Mouse (Mus musculus) liver, embryonic 12.5 days (tissue): ENCODE results near the gene Lin7a. TPM values are rescaled to one million over a fixed set of nuclear protein-coding genes. Genes with fewer than 3 reads are reported as not detected.

Experiments
- ATAC-seq: fragments of 200-750 bp; cut with Nextera tagmentation; 2 replicates; pipeline ENCODE4 v1.8.0; 2017; ENCODE audit warnings: moderate number of reproducible peaks, mild to moderate bottlenecking, moderate library complexity
- H3K27ac ChIP-seq: fragments of 300-500 bp; sonication (generic); 2 replicates; pipeline ENCODE4 v1.5.1; 2016; ENCODE audit warnings: mild to moderate bottlenecking
- H3K27me3 ChIP-seq: fragments of 300-500 bp; sonication (generic); replicated peaks from 2 replicates; pipeline ENCODE4 v1.6.1; 2016; ENCODE audit warnings: mild to moderate bottlenecking, moderate library complexity
- H3K36me3 ChIP-seq: fragments of 300-500 bp; sonication (generic); 2 replicates; pipeline ENCODE4 v1.6.1; 2016; ENCODE audit warnings: mild to moderate bottlenecking, moderate library complexity
- H3K4me1 ChIP-seq: fragments of 300-500 bp; sonication (generic); 2 replicates; pipeline ENCODE4 v1.6.1; 2016
- H3K4me2 ChIP-seq: fragments of 300-500 bp; sonication (generic); 2 replicates; pipeline ENCODE4 v1.6.1; 2016; ENCODE audit warnings: mild to moderate bottlenecking, moderate library complexity
- H3K4me3 ChIP-seq: fragments of 300-500 bp; sonication (generic); 2 replicates; pipeline ENCODE4 v1.5.1; 2016; ENCODE audit warnings: mild to moderate bottlenecking, moderate library complexity
- H3K9ac ChIP-seq: fragments of 300-500 bp; sonication (generic); 2 replicates; pipeline ENCODE4 v1.6.1; 2016; ENCODE audit warnings: mild to moderate bottlenecking, moderate library complexity
- H3K9me3 ChIP-seq: fragments of 300-500 bp; sonication (generic); replicated peaks from 2 replicates; pipeline ENCODE4 v1.6.1; 2016; ENCODE audit warnings: mild to moderate bottlenecking, moderate library complexity
- WGBS: fragments of 180-500 bp; shearing (Covaris S2); methylation state at CpG from one replicate; pipeline ENCODE4 v1.1.7; 2016; ENCODE audit not compliant: insufficient replicate concordance; 5-methylcytosine and 5-hydroxymethylcytosine counted together
- polyA plus RNA-seq: library from polyadenylated mRNA; unstranded; fragments of >200 nt; fragmentation: Nextera tagmentation; extraction: Ambion mirVana; gene quantifications from 2 replicates; pipeline ENCODE4 v1.2.1, GENCODE M21; 2016

Gene Lin7a
- polyA plus RNA-seq, 1 experiment from 2014 or later: 0.72 TPM

DNA sequence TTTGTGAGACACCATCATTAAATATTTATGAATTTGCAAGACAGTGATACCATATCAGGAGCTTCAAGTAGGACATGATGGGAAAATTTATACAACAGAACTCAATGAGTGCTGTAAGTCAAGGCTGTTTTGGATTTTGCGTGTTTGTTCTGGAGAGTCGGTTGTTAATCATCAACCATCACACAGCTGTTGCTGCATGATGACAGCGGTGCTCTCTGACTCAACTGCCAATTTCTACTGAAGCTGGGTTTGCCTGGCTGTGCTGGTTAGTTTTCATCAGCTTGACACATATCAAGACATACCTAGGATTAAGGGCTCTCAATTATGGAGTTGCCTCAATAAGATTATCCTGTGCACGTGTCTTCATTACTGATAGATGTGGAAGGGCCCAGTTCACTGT, 41.1 kb downstream of the Lin7a start:
- 70% methylated on average over 4 of the region's 4 CpGs for WGBS
- Histone ChIP-seq H3K9me3 (no peaks in the 10 kb centered on the region), H3K27ac (0 out of 2 replicates have a peak overlapping the region, but pooled peaks have one; percentile 40), H3K36me3 (no peaks in the 10 kb centered on the region), H3K4me1 (no peaks in the 10 kb centered on the region), H3K27me3 (no peaks in the 10 kb centered on the region), H3K4me3 (no peak overlapping the region), H3K9ac (no peak overlapping the region), H3K4me2 (no peak overlapping the region)
- peak; percentile 44; the same call in 1 of the 2 replicates for ATAC-seq

DNA sequence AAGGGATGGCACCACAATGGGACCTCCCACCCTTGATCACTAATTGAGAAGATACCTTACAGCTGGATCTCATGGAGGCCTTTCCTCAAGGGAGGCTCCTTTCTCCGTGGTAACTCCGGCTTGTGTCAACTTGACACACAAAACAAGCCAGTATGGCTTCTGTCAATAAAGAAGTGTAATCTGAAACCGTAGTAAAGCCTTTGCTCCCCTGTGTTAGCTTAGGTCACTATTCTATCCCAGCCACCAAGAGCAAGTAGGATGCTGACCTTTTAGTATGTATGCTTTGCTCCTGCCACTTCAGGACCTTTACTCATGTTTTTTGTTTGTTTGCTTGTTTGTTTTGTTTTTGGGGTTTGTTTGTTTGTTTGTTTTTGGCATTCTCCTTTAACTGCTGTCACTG, 41.9 kb downstream of the Lin7a start:
- no peaks in the 10 kb centered on the region for H3K4me1 ChIP-seq
- no peaks in the 10 kb centered on the region for H3K36me3 ChIP-seq
- H3K27me3 ChIP-seq: no peaks in the 10 kb centered on the region
- no peak overlapping the region for H3K27ac ChIP-seq
- H3K9me3 ChIP-seq: no peaks in the 10 kb centered on the region
- 54% methylated on average over 3 of the region's 3 CpGs for WGBS
- H3K4me2 ChIP-seq: no peak overlapping the region
- H3K9ac ChIP-seq: no peak overlapping the region
- no peak; the same call in 1 of the 2 replicates for ATAC-seq
- H3K4me3 ChIP-seq: no peak overlapping the region

DNA sequence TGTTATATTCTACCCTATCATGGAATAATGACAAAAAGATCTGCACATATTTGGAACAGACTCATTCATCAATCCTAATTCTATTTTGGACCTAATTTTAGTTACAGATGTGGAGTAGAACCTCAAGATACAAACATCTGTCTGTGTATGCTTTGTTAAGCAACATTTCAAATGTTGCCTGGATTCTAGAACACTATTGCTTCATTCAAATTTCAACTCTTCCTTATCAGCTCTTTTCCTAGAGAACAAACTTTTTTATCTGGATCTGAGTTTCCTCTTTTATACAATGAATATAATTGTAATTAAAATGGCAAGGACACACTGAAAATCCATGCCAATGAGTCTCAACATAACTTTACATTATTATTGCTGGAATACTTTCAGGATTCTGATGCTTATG, 43.8 kb downstream of the Lin7a start:
- Histone ChIP-seq H3K27me3 (no peaks in the 10 kb centered on the region), H3K9ac (no peak overlapping the region), H3K4me2 (no peak overlapping the region), H3K4me3 (no peak overlapping the region), H3K36me3 (no peaks in the 10 kb centered on the region), H3K27ac (no peak overlapping the region), H3K9me3 (no peaks in the 10 kb centered on the region), H3K4me1 (no peaks in the 10 kb centered on the region)
- no peak for ATAC-seq

DNA sequence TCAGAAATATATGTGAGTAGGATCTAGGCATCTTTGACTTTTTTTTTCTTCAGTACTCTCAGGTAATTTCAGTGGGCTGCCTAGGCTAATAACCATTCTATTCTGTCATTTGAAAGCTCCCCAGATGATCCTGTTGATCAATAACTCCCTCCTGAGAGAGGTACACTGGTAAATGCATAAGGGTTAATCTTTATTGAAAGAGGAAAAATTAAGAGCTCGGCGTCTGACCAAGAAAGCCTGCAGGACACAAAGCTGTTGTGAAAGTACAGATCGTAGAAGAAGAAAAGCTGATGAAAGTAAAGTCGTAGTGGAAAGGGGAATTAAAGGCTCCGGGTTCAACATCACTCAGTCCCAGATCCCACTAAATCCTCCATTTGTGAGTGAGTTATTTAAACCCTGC, 44.2 kb downstream of the Lin7a start:
- H3K4me2 ChIP-seq: no peak overlapping the region
- WGBS: 65% methylated on average over 5 of the region's 5 CpGs
- H3K36me3 ChIP-seq: no peaks in the 10 kb centered on the region
- no peaks in the 10 kb centered on the region for H3K27me3 ChIP-seq
- H3K9me3 ChIP-seq: no peaks in the 10 kb centered on the region
- ATAC-seq: peak; percentile 5; the same call in 1 of the 2 replicates
- no peaks in the 10 kb centered on the region for H3K4me1 ChIP-seq
- H3K4me3 ChIP-seq: no peak overlapping the region
- H3K27ac ChIP-seq: no peak overlapping the region
- H3K9ac ChIP-seq: no peak overlapping the region

GRCm38 (mm10) chr10:107316100-107316499, 44.6 kb downstream of the Lin7a start:
- no peak overlapping the region for H3K4me3 ChIP-seq
- no peak overlapping the region for H3K4me2 ChIP-seq
- no peak overlapping the region for H3K9ac ChIP-seq
- H3K4me1 ChIP-seq: no peaks in the 10 kb centered on the region
- ATAC-seq: peak; percentile 64; the same call in 1 of the 2 replicates
- no peaks in the 10 kb centered on the region for H3K36me3 ChIP-seq
- H3K27me3 ChIP-seq: no peaks in the 10 kb centered on the region
- 51% methylated on average over 2 of the region's 2 CpGs for WGBS
- peak overlapping the region; percentile 6; the same call in 1 of the 2 replicates for H3K27ac ChIP-seq
- no peaks in the 10 kb centered on the region for H3K9me3 ChIP-seq

- H3K27ac ChIP-seq: no peak overlapping the region
- 63% methylated on average over 2 of the region's 2 CpGs for WGBS
- no peaks in the 10 kb centered on the region for H3K9me3 ChIP-seq
- no peaks in the 10 kb centered on the region for H3K27me3 ChIP-seq
- no peak overlapping the region for H3K9ac ChIP-seq
- no peak overlapping the region for H3K4me2 ChIP-seq
- H3K4me3 ChIP-seq: no peak overlapping the region
- H3K36me3 ChIP-seq: no peaks in the 10 kb centered on the region
- no peaks in the 10 kb centered on the region for H3K4me1 ChIP-seq
- no peak for ATAC-seq
These were observed 48.2 kb downstream of the Lin7a start for GRCm38 (mm10) chr10:107319648-107320047.

GRCm38 (mm10) chr10:107323865-107324264, 52.4 kb downstream of the Lin7a start:
- Histone ChIP-seq H3K9ac (no peak overlapping the region), H3K4me1 (no peaks in the 10 kb centered on the region), H3K27ac (no peak overlapping the region), H3K9me3 (no peaks in the 10 kb centered on the region), H3K4me2 (no peak overlapping the region), H3K27me3 (no peaks in the 10 kb centered on the region), H3K36me3 (no peaks in the 10 kb centered on the region), H3K4me3 (no peak overlapping the region)
- ATAC-seq: no peak
- WGBS: 81% methylated on average over 7 of the region's 7 CpGs

GRCm38 (mm10) chr10:107325558-107325957, 54.1 kb downstream of the Lin7a start:
- Histone ChIP-seq H3K4me3 (no peak overlapping the region), H3K36me3 (no peaks in the 10 kb centered on the region), H3K9ac (no peak overlapping the region), H3K4me2 (no peak overlapping the region), H3K4me1 (no peaks in the 10 kb centered on the region), H3K9me3 (no peaks in the 10 kb centered on the region), H3K27ac (no peak overlapping the region), H3K27me3 (no peaks in the 10 kb centered on the region)
- WGBS: 74% methylated on average over 5 of the region's 5 CpGs
- no peak for ATAC-seq

DNA sequence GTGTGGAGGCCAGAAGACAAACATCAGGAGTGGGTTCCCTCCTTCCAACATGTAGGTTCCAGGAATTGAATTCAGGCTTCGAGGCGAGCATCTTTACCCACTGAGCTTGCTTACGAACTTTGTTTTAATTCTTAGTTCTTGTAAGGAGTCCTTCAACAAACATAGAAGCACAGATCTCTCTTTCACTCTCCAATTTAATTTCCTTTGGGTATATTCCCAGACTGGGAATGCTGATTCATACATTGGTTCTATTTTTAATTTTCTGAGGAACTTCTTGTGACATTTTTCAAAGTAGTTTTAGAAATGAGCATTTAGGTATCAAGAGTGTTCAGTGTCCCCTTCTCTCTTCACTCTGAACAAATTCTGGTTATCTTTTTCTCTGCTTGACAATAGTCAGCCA, 68.0 kb downstream of the Lin7a start:
- H3K36me3 ChIP-seq: no peaks in the 10 kb centered on the region
- no peak for ATAC-seq

DNA sequence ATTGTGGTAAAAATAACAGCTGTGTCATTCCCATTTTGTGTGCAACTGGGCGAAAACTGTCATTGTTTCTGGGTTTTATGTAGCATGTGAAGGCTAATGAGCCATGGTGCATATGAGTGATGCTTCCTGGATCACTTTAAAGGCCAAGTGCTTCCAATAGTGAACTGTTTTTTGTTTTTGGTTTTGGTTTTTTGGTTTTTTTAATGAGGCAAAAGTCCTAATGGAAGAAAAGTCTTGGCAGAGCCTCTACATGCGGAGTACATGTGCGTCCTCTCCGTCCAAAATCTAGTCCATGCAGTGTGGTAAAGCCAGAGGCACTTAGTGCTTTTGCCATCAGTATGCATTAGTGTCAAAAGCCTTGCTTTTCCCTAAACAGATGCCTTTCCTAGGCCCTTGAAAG, 69.7 kb downstream of the Lin7a start:
- Histone ChIP-seq H3K27me3 (no peaks in the 10 kb centered on the region), H3K36me3 (no peaks in the 10 kb centered on the region), H3K4me1 (no peaks in the 10 kb centered on the region), H3K4me2 (no peak overlapping the region), H3K27ac (no peak overlapping the region), H3K4me3 (no peak overlapping the region), H3K9me3 (no peaks in the 10 kb centered on the region), H3K9ac (no peak overlapping the region)
- 69% methylated on average over 4 of the region's 4 CpGs for WGBS
- ATAC-seq: no peak

More for the DNA sequence above, 68.0 kb downstream of the Lin7a start:
- H3K9ac ChIP-seq: no peak overlapping the region
- 79% methylated on average over 3 of the region's 3 CpGs for WGBS
- no peak overlapping the region for H3K27ac ChIP-seq
- H3K27me3 ChIP-seq: no peaks in the 10 kb centered on the region
- H3K9me3 ChIP-seq: no peaks in the 10 kb centered on the region
- H3K4me2 ChIP-seq: no peak overlapping the region
- no peaks in the 10 kb centered on the region for H3K4me1 ChIP-seq
- no peak overlapping the region for H3K4me3 ChIP-seq

- Histone ChIP-seq H3K36me3 (no peaks in the 10 kb centered on the region), H3K9me3 (no peaks in the 10 kb centered on the region), H3K9ac (no peak overlapping the region), H3K27me3 (no peaks in the 10 kb centered on the region), H3K27ac (no peak overlapping the region), H3K4me1 (no peaks in the 10 kb centered on the region), H3K4me2 (no peak overlapping the region), H3K4me3 (no peak overlapping the region)
- no peak for ATAC-seq
- WGBS: 62% methylated on average over 3 of the region's 3 CpGs
These were observed 72.7 kb downstream of the Lin7a start for GRCm38 (mm10) chr10:107344200-107344599.

DNA sequence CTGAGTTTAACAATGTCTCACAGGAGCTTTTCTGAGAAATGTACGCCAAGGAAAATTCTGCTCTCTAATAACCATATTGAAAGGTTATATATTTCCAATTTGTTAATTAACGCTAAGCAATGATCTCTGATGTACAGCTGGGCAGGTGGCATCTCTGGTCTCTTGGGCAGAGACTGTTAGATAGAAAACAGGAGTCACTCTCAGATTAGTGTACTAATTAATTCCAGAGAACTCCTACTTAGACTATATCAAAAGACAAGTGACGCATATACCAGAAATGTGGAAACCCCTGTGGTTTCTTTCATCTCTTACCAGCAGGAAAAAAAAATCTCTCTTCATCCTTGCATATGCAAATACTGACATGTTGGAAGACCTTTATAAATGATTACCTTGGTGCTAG, 76.4 kb downstream of the Lin7a start:
- no peak overlapping the region for H3K9ac ChIP-seq
- H3K4me3 ChIP-seq: no peak overlapping the region
- H3K4me1 ChIP-seq: no peaks in the 10 kb centered on the region
- H3K9me3 ChIP-seq: no peaks in the 10 kb centered on the region
- H3K36me3 ChIP-seq: no peaks in the 10 kb centered on the region
- ATAC-seq: no peak
- H3K27ac ChIP-seq: no peak overlapping the region
- H3K4me2 ChIP-seq: no peak overlapping the region
- H3K27me3 ChIP-seq: no peaks in the 10 kb centered on the region
- WGBS: 69% methylated on average over 3 of the region's 3 CpGs

DNA sequence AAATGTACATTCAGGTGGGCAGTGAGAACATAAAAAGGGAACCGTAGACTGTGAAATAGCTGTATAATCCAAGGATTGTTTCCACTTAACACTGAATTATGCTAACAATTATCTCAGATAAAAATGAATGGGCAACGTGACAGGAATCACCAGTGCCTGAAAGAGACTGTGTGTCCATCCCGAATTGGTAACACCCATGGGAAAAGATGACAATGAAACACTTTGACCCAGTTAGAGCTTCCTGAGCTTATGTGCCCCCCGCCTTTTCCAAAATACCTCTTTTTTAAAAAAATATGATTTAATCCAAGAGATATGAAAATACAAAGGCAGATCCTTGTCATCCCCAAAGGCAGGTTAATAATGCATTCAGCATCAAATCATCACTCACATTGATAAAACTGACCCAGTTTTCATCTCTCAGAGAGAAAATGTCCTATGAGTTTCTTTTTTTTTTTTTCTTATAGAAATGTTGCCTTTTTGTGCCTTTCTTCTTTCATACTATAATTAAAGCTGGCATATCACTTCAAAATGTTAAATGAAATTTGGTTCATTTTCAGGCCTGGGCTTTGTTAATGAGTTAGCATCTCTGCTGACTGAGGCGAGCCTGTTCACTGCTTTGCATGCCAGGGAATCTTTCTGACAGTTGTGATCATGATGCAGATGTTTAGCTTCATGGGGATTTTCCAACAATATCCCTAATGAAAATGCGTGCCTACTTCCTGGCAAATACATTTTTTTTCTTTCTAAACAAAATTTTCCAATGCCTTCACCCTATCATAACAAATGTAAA, 80.4 kb downstream of the Lin7a start:
- ATAC-seq: no peak
- Histone ChIP-seq H3K9me3 (no peaks in the 10 kb centered on the region), H3K4me3 (no peak overlapping the region), H3K9ac (no peak overlapping the region), H3K36me3 (no peaks in the 10 kb centered on the region), H3K27ac (no peak overlapping the region), H3K27me3 (no peaks in the 10 kb centered on the region), H3K4me2 (no peak overlapping the region), H3K4me1 (no peaks in the 10 kb centered on the region)
- WGBS: 58% methylated on average over 6 of the region's 6 CpGs
